Mouse (Mus musculus): Measurements from ENCODE around the gene Qrich1.

Gene Qrich1

GRCm38 (mm10) chr9:108516380-108517251, at the start of gene Qrich1:
TSS of gene Qrich1 (plus strand) at chr9:108516806.
- peak; percentile 98 for DNase-seq (ENCODE audit: low read depth, low spot score)

- DNase-seq (ENCODE audit: low read depth, low spot score), result no peak
Measured at GRCm38 (mm10) chr9:108469430-108469829, 47.2 kb upstream of the Qrich1 start.

- DNase-seq (ENCODE audit: low read depth, low spot score), result no peak
Measured at GRCm38 (mm10) chr9:108469845-108470244, 46.8 kb upstream of the Qrich1 start.

- DNase-seq (ENCODE audit: low read depth, low spot score), result no peak
Measured at GRCm38 (mm10) chr9:108474528-108474927, 42.1 kb upstream of the Qrich1 start.

GRCm38 (mm10) chr9:108478638-108479156, 37.9 kb upstream of the Qrich1 start:
- DNase-seq (ENCODE audit: low read depth, low spot score), result no peak

GRCm38 (mm10) chr9:108479241-108479640, 37.4 kb upstream of the Qrich1 start:
- DNase-seq (ENCODE audit: low read depth, low spot score), result no peak

- no peak for DNase-seq (ENCODE audit: low read depth, low spot score)
Measured at GRCm38 (mm10) chr9:108479721-108480351, 36.8 kb upstream of the Qrich1 start, which contains the start of gene Lamb2. TSS of gene Lamb2 (plus strand) at chr9:108479736.

GRCm38 (mm10) chr9:108480813-108481519, 35.6 kb upstream of the Qrich1 start:
- DNase-seq (ENCODE audit: low read depth, low spot score), result no peak

GRCm38 (mm10) chr9:108481520-108482210, 34.9 kb upstream of the Qrich1 start:
- no peak for DNase-seq (ENCODE audit: low read depth, low spot score)

GRCm38 (mm10) chr9:108483051-108483790, 33.4 kb upstream of the Qrich1 start:
- DNase-seq (ENCODE audit: low read depth, low spot score), result no peak

- DNase-seq (ENCODE audit: low read depth, low spot score), result no peak
Measured at GRCm38 (mm10) chr9:108484021-108484420, 32.6 kb upstream of the Qrich1 start.

GRCm38 (mm10) chr9:108485301-108485875, 31.2 kb upstream of the Qrich1 start:
- no peak for DNase-seq (ENCODE audit: low read depth, low spot score)

- DNase-seq (ENCODE audit: low read depth, low spot score), result no peak
Measured at GRCm38 (mm10) chr9:108486973-108487530, 29.6 kb upstream of the Qrich1 start.

GRCm38 (mm10) chr9:108488403-108488802, 28.2 kb upstream of the Qrich1 start:
- no peak for DNase-seq (ENCODE audit: low read depth, low spot score)

GRCm38 (mm10) chr9:108489215-108489614, 27.4 kb upstream of the Qrich1 start:
- no peak for DNase-seq (ENCODE audit: low read depth, low spot score)

- DNase-seq (ENCODE audit: low read depth, low spot score), result peak; percentile 41
Measured at GRCm38 (mm10) chr9:108489702-108490558, 26.7 kb upstream of the Qrich1 start.

- DNase-seq (ENCODE audit: low read depth, low spot score), result peak; percentile 98
Measured at GRCm38 (mm10) chr9:108490559-108491285, 25.9 kb upstream of the Qrich1 start, which contains the start of gene Usp19. TSS of gene Usp19 (plus strand) at chr9:108490602.

GRCm38 (mm10) chr9:108491286-108491580, 25.4 kb upstream of the Qrich1 start:
- DNase-seq (ENCODE audit: low read depth, low spot score), result no peak

Measured in CD4-positive, CD25-positive, alpha-beta regulatory T cell, adult 2 months (primary cell).